Mouse (Mus musculus) ES-Bruce4 (cell line): ENCODE results near the gene Ttc7b.

Experiments
- CTCF ChIP-seq: IDR thresholded peaks from one replicate; pipeline ENCODE4 v1.8.1; 2011; ENCODE audit warnings: low read depth, low read length
- EP300 ChIP-seq: IDR thresholded peaks from 2 replicates; pipeline ENCODE4 v1.6.1; 2011; ENCODE audit warnings: low read depth, low read length; ENCODE audit not compliant: insufficient read depth
- POLR2A ChIP-seq: IDR thresholded peaks from one replicate; pipeline ENCODE4 v1.8.1; 2011; ENCODE audit warnings: low read length; ENCODE audit not compliant: insufficient read depth

DNA sequence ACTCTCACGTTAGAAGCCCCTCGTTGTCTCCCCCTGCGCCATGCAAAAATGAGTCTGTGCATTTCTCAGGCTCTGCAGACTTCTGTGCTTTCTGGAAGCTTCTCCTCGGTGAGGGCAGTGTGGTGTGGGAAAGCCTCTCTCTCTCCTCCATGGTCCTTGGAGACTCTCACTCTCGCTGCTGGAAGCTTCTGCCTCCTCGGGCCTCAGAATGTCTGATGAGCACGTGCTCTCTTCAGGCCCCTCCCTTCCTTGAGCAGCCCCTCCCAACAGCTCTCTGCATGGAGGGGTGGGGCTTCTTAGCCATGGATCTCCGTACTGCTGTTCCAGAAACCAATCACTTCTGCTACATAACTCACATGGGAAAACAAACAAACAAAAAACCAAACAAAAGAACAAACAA is 242.3 kb downstream of the Ttc7b start:
- TF ChIP-seq EP300 (no peak), CTCF (no peak), POLR2A (no peak)
